Mouse (Mus musculus): Measurements from ENCODE around the gene Wdr53.
"Not testable (repeated sequence)": the region's sequence is repeated elsewhere in the genome, so short reads cannot be mapped to it uniquely, and the experiment has no call there.

Wdr53 gene

DNA sequence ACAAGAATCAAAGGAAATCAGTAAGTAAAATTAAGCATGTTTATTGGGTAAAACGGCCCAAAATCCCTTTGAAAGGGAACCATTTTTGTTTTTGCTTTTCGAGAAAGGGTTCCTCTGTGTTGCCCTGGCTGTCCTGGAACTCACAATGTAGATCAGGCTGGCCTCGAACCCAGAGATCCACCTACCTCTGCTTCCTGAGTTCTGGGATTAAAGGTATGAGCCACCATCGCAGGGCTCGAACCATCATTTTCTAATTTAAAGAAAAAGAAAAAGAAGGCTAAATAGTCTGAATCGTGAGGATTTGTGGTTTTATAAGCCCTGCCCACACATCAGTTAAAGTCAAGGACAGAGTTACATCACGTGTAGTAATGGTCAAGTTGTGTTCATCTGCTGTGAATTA lies 31.4 kb downstream of the Wdr53 start:
- no peak for DNase-seq (ENCODE audit: low spot score)

GRCm38 (mm10) chr16:32280211-32280610 lies 33.2 kb downstream of the Wdr53 start:
- DNase-seq (ENCODE audit: low spot score), result no peak

DNA sequence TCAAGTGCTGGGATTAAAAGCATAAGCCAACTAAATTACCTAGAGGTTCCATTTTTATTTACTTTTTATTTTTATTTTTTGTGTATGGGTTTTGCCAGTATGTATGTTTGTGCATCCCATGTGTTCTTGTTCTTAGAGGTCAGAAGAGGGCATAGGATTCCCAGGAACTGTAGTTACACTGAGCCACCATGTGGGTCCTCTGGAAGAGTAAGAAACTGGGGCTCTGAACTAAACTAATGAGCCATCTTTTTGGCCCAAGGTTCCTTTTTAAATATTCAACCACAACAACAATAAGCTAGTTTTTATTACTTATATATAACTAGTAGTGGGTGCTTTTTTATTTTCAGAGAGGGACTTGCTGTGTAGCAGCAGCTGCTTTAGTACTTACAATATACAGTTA lies 35.6 kb downstream of the Wdr53 start:
- no peak for DNase-seq (ENCODE audit: low spot score)

- DNase-seq (ENCODE audit: low spot score), result no peak
Measured at GRCm38 (mm10) chr16:32291821-32292220, 44.8 kb downstream of the Wdr53 start.

GRCm38 (mm10) chr16:32299617-32300016 lies 52.6 kb downstream of the Wdr53 start:
- not testable (repeated sequence) for DNase-seq (ENCODE audit: low spot score)

GRCm38 (mm10) chr16:32303046-32303445 lies 56.0 kb downstream of the Wdr53 start:
- DNase-seq (ENCODE audit: low spot score), result no peak

DNA sequence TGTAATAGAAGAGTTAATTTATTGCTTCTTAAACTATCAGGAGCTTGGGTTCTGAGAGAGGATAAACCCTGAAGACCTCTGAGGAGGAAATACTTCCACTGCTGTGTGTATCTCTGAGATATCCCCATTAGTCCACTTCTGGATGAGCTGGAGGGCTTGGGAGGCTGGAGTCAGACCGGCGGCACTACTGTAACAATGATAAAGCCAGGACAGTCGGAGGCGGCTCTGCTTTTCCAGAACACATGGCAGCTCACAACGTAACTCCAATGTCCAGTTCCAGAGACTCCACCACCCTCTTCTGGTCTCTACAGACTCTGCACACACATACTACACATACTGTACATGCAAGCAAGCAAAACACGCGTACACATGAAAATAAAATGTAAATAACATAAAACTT lies 56.9 kb downstream of the Wdr53 start:
- DNase-seq (ENCODE audit: low spot score), result no peak

All from embryo, embryonic 10 days (tissue).